Mouse (Mus musculus): ENCODE measurements around the gene Rtn4rl2.

The Rtn4rl2 gene

Small RNA genes within 50 kb of the gene (microRNA-seq; reads per million reads assigned to microRNA genes)
- 0 reads per million in 2 experiments for gene Gm24332

Measured in adrenal gland (tissue).